Mouse (Mus musculus) MEL (cell line): ENCODE results near the gene Bdh1. TPM values are rescaled to one million over a fixed set of nuclear protein-coding genes. Genes with fewer than 3 reads are reported as not detected.

Experiments
- DNase-seq: peaks from one replicate; pipeline ENCODE4 v3.0.0; 2011; ENCODE audit warnings: low read depth, low spot score
- H3K27ac ChIP-seq: 2 replicates; pipeline ENCODE4 v1.5.1; 2012; ENCODE audit warnings: low read depth, mild to moderate bottlenecking, control low read depth, low read length, moderate library complexity; ENCODE audit not compliant: control insufficient read depth
- H3K27me3 ChIP-seq, 2 experiments: fragments of 150-350 bp in 1 of 2; sonication (generic) in 1 of 2; 2 replicates each; pipeline ENCODE4 v1.6.1; 2012; ENCODE audit warnings: low read length in 2 of 2, mild to moderate bottlenecking in 2 of 2, improper control_type of control experiment in 1 of 2, moderate library complexity in 1 of 2; ENCODE audit not compliant: insufficient read depth in 2 of 2, control insufficient read depth in 1 of 2
- H3K36me3 ChIP-seq, 2 experiments: 2 replicates each; pipeline ENCODE4 v1.6.1; 2012 to 2014; ENCODE audit warnings: low read length in 2 of 2, improper control_type of control experiment in 1 of 2, inconsistent platforms in 1 of 2, mild to moderate bottlenecking in 1 of 2; ENCODE audit not compliant: insufficient read depth in 2 of 2, control insufficient read depth in 1 of 2
- H3K4me1 ChIP-seq, 2 experiments: fragments of 150-350 bp in 1 of 2; sonication (generic) in 1 of 2; 2 replicates each; pipeline ENCODE4 v1.6.1; 2012; ENCODE audit warnings: low read length in 2 of 2, improper control_type of control experiment in 1 of 2, mild to moderate bottlenecking in 1 of 2; ENCODE audit not compliant: insufficient read depth in 2 of 2, control insufficient read depth in 1 of 2
- H3K4me3 ChIP-seq, 2 experiments: fragments of 150-350 bp in 1 of 2; sonication (generic) in 1 of 2; 2 replicates each; pipeline ENCODE4 v1.5.1; 2012; ENCODE audit warnings: low read depth in 2 of 2, low read length in 2 of 2, mild to moderate bottlenecking in 2 of 2, moderate library complexity in 2 of 2, control low read depth in 1 of 2, improper control_type of control experiment in 1 of 2; ENCODE audit not compliant: control insufficient read depth in 1 of 2, insufficient read depth in 1 of 2
- H3K79me2 ChIP-seq: 2 replicates; pipeline ENCODE4 v1.6.1; 2012; ENCODE audit warnings: mild to moderate bottlenecking, low read length, moderate library complexity; ENCODE audit not compliant: control insufficient read depth, poor library complexity, insufficient read depth
- H3K9ac ChIP-seq: 2 replicates; pipeline ENCODE4 v1.6.1; 2012; ENCODE audit warnings: low read depth, mild to moderate bottlenecking, control low read depth, low read length, moderate library complexity; ENCODE audit not compliant: control insufficient read depth, poor library complexity, severe bottlenecking
- H3K9me3 ChIP-seq: fragments of 150-350 bp; sonication (generic); replicated peaks from 2 replicates; pipeline ENCODE4 v1.6.1; 2012; ENCODE audit warnings: mild to moderate bottlenecking, low read length, improper control_type of control experiment, moderate library complexity; ENCODE audit not compliant: insufficient read depth
- EP300 ChIP-seq, 2 experiments: IDR thresholded peaks; 2 replicates each; pipeline ENCODE4 v1.6.1; 2011; ENCODE audit warnings: improper control_type of control experiment in 2 of 2, low read length in 2 of 2, low read depth in 1 of 2, mild to moderate bottlenecking in 1 of 2
- GABPA ChIP-seq: IDR thresholded peaks from 2 replicates; pipeline ENCODE4 v1.6.1; 2012; ENCODE audit warnings: low read depth, mild to moderate bottlenecking, inconsistent platforms, low read length, improper control_type of control experiment, moderate library complexity
- GATA1 ChIP-seq: IDR thresholded peaks from 2 replicates; pipeline ENCODE4 v1.6.1; 2011; ENCODE audit warnings: low read depth, low read length, improper control_type of control experiment
- HCFC1 ChIP-seq: IDR thresholded peaks from 2 replicates; pipeline ENCODE4 v1.6.1; 2012; ENCODE audit warnings: low read depth, mild to moderate bottlenecking, inconsistent platforms, low read length, improper control_type of control experiment, moderate library complexity
- JUND ChIP-seq: IDR thresholded peaks from 2 replicates; pipeline ENCODE4 v1.6.1; 2011; ENCODE audit warnings: low read depth, mild to moderate bottlenecking, improper control_type of control experiment, low read length
- MAFK ChIP-seq: IDR thresholded peaks from 2 replicates; pipeline ENCODE4 v1.6.1; 2011; ENCODE audit warnings: low read depth, mild to moderate bottlenecking, low read length, improper control_type of control experiment, borderline replicate concordance
- MAX ChIP-seq: IDR thresholded peaks from 2 replicates; pipeline ENCODE4 v1.6.1; 2011; ENCODE audit warnings: low read length, improper control_type of control experiment
- MYB ChIP-seq: IDR thresholded peaks from 2 replicates; pipeline ENCODE4 v1.6.1; 2011; ENCODE audit warnings: mild to moderate bottlenecking, low read depth, low read length, improper control_type of control experiment
- MYC ChIP-seq: IDR thresholded peaks from 2 replicates; pipeline ENCODE4 v1.6.1; 2011; ENCODE audit warnings: low read depth, mild to moderate bottlenecking, low read length, improper control_type of control experiment, moderate library complexity
- RAD21 ChIP-seq: IDR thresholded peaks from 2 replicates; pipeline ENCODE4 v1.6.1; 2011; ENCODE audit warnings: mild to moderate bottlenecking, low read depth, low read length, improper control_type of control experiment
- RCOR1 ChIP-seq: IDR thresholded peaks from 2 replicates; pipeline ENCODE4 v1.6.1; 2012; ENCODE audit warnings: low read depth, mild to moderate bottlenecking, inconsistent platforms, low read length, improper control_type of control experiment
- SIN3A ChIP-seq: IDR thresholded peaks from 2 replicates; pipeline ENCODE4 v1.6.1; 2012; ENCODE audit warnings: low read length, improper control_type of control experiment, inconsistent platforms
- SMC3 ChIP-seq: IDR thresholded peaks from 2 replicates; pipeline ENCODE4 v1.6.1; 2011; ENCODE audit warnings: low read depth, low read length, improper control_type of control experiment
- TAL1 ChIP-seq: IDR thresholded peaks from 2 replicates; pipeline ENCODE4 v1.6.1; 2012; ENCODE audit warnings: mild to moderate bottlenecking, inconsistent platforms, low read length, moderate library complexity, mixed read lengths
- TBP ChIP-seq: IDR thresholded peaks from 2 replicates; pipeline ENCODE4 v1.8.0; 2011; ENCODE audit warnings: low read depth, low read length, improper control_type of control experiment
- TCF12 ChIP-seq: IDR thresholded peaks from 2 replicates; pipeline ENCODE4 v1.6.1; 2014; ENCODE audit warnings: low read depth, mild to moderate bottlenecking, inconsistent platforms, low read length, improper control_type of control experiment, moderate library complexity
- UBTF ChIP-seq: IDR thresholded peaks from 2 replicates; pipeline ENCODE4 v1.6.1; 2012; ENCODE audit warnings: low read depth, mild to moderate bottlenecking, inconsistent platforms, low read length, improper control_type of control experiment, moderate library complexity, borderline replicate concordance; ENCODE audit not compliant: insufficient read depth
- USF2 ChIP-seq, 2 experiments: IDR thresholded peaks; 2 replicates each; pipeline ENCODE4 v1.6.1; 2011 to 2012; ENCODE audit warnings: improper control_type of control experiment in 2 of 2, low read length in 2 of 2, borderline replicate concordance in 1 of 2, inconsistent platforms in 1 of 2, low read depth in 1 of 2, mild to moderate bottlenecking in 1 of 2; ENCODE audit not compliant: insufficient read depth in 1 of 2
- ZC3H11A ChIP-seq: IDR thresholded peaks from 2 replicates; pipeline ENCODE4 v1.6.1; 2012; ENCODE audit warnings: low read depth, mild to moderate bottlenecking, inconsistent platforms, low read length, improper control_type of control experiment
- ZKSCAN1 ChIP-seq: IDR thresholded peaks from 2 replicates; pipeline ENCODE4 v1.6.1; 2012; ENCODE audit warnings: low read depth, mild to moderate bottlenecking, inconsistent platforms, low read length, improper control_type of control experiment, moderate library complexity
- ZMIZ1 ChIP-seq: IDR thresholded peaks from 2 replicates; pipeline ENCODE4 v1.6.1; 2012; ENCODE audit warnings: low read depth, mild to moderate bottlenecking, inconsistent platforms, low read length, improper control_type of control experiment, moderate library complexity
- ZNF384 ChIP-seq: IDR thresholded peaks from 2 replicates; pipeline ENCODE4 v1.6.1; 2012; ENCODE audit warnings: low read depth, mild to moderate bottlenecking, inconsistent platforms, low read length, improper control_type of control experiment
- polyA plus RNA-seq, 2 experiments: library from polyadenylated mRNA; stranded (reverse) in 1 of 2; unstranded in 1 of 2; fragments of >175 nt in 1 of 2; fragments of >200 nt in 1 of 2; gene quantifications; 2 replicates each; pipeline versions ENCODE4 v1.2.1 to v1.2.4; 2012; ENCODE audit warnings: low replicate concordance in 2 of 2, low read depth in 1 of 2; ENCODE audit not compliant: insufficient read length in 2 of 2, insufficient read depth in 1 of 2, missing spikeins in 1 of 2
- total RNA-seq: library from RNA; depleted of rRNA; stranded (reverse); fragments of 300-350 nt; gene quantifications from 2 replicates; pipeline ENCODE4 v1.2.3, GENCODE M21; 2012

The Bdh1 gene
- total and polyA plus RNA-seq, 3 experiments, result 67.5 to 187 TPM; not detected in 1

DNA sequence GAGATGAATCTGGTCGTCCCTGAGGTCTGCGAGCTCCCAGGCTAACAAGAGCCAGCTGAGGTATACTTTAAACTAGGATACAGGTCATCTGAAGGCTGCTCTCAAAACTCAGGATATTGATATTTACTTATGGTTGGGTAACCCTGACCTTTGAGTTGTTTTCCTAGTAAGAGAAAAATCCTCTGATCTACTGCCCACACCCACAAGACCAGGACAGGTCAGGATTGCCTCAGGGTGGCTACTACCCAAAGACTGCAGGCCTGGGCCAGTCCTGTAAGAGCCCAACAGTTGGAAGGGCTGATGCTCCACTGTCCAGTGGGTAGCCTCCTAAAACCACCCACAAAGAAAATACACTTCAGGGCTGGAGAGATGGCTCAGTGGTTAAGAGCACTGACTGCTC, 22.8 kb upstream of the Bdh1 start:
- Histone ChIP-seq H3K36me3 (no peaks in the 10 kb centered on the region), H3K9ac (no peak overlapping the region), H3K27ac (no peak overlapping the region), H3K4me1 (no peaks in the 10 kb centered on the region), H3K9me3 (no peaks in the 10 kb centered on the region), H3K79me2 (no peaks in the 10 kb centered on the region), H3K4me3 (no peak overlapping the region), H3K27me3 (peaks cover 6 to 11% of the 10 kb centered on the region in 2 experiments)
- TF ChIP-seq MAX, result no peak
- TF ChIP-seq SMC3, result no peak
- TF ChIP-seq RCOR1, result no peak
- TF ChIP-seq SIN3A, result no peak
- no peak for TF ChIP-seq MAFK
- TF ChIP-seq MYB, result no peak
- no peak for TF ChIP-seq UBTF
- TF ChIP-seq TAL1, result no peak
- no peak for TF ChIP-seq ZMIZ1
- TF ChIP-seq GABPA, result no peak
- no peak for TF ChIP-seq MYC
- TF ChIP-seq ZNF384, result no peak
- TF ChIP-seq RAD21, result no peak
- no peak for TF ChIP-seq JUND
- TF ChIP-seq USF2 (IDR thresholded peaks at IDR 0.05; ENCODE audit: borderline replicate concordance in 1 of 2, insufficient read depth in 1 of 2, low read depth in 1 of 2, low read length in 2 of 2), result no peak
- no peak for TF ChIP-seq GATA1
- DNase-seq, result no peak

DNA sequence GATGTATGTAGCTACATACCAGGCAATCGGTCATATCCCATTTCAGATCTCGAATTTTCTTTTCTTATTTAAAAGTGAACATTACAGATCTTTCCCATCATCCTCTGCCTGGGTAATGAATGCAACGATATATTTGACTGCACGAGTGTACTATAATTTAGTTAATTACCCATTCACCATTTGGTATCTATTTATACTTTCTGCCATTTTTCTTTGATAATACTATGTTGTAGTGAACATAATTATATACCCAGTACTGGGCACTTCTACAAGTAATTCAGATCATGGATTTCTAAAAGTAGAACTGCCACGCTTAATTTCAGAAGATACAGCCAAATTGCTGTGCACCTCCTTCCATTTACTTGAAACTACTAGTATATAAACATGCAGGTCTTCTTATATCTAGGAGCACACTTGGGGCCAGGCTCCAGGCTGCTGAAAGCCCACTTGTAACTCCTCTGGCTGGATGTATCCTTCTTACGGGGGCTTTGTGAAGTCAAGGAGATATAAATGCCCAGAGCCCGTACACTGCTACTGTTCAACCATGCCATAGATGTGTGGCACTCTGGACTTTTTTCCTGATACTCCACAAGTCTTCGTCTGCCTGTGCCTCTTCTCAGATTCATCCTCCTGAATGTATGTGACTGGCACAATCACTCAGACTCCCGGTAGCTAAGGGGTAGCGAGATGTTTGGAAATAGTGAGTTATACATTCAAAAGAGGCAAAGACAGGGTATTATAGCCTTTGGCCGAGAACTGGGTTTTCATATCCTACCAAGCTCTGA, 21.0 kb upstream of the Bdh1 start:
- TF ChIP-seq HCFC1 (no peak), SIN3A (no peak), ZC3H11A (no peak), ZKSCAN1 (no peak), EP300 (IDR thresholded peaks at IDR 0.05; ENCODE audit: low read depth in 1 of 2, low read length in 2 of 2) (no peak), MAX (no peak), SMC3 (no peak), TCF12 (no peak), TBP (no peak)
- Histone ChIP-seq H3K79me2 (no peaks in the 10 kb centered on the region), H3K9me3 (no peaks in the 10 kb centered on the region), H3K4me1 (no peaks in the 10 kb centered on the region), H3K9ac (no peak overlapping the region), H3K27me3 (peaks cover 6 to 11% of the 10 kb centered on the region in 2 experiments), H3K4me3 (no peak overlapping the region), H3K27ac (no peak overlapping the region), H3K36me3 (no peaks in the 10 kb centered on the region)
- DNase-seq, result no peak
